Mouse (Mus musculus) Patski (cell line): ENCODE measurements at regions not wholly inside any gene's neighbourhood (a gene's known extent, or its start where the extent isn't known, plus 50 kb on each side); places are given as distances from the start of the nearest gene placed in this dataset.

ENCODE experiments used
- ATAC-seq: fragments of 100-300 bp; one replicate; pipeline ENCODE4 v1.8.0; 2021
- CTCF ChIA-PET: fragments of 350-600 bp; sonication (Branson Sonifier 250); formaldehyde crosslinking; loops from one replicate; lab custom pipeline; 2022; ENCODE audit warnings: inconsistent platforms; lab: Charles Lee
- POLR2A ChIA-PET: fragments of 350-600 bp; sonication (Branson Sonifier 250); formaldehyde crosslinking; loops from one replicate; lab custom pipeline; 2022; ENCODE audit warnings: antibody characterized with exemption, inconsistent platforms; lab: Charles Lee
- DNase-seq: peaks from one replicate; pipeline ENCODE4 v3.0.0-alpha.2; 2011; ENCODE audit warnings: low read depth, low spot score
- H3K27me3 ChIP-seq: fragments of 371-371 bp; one replicate; pipeline ENCODE4 v1.5.1; 2021
- CTCF ChIP-seq: fragments of 100-300 bp; IDR thresholded peaks from one replicate; pipeline ENCODE4 v1.5.1; 2021
- in situ Hi-C: fragments of 300-500 bp; cut with MboI; formaldehyde crosslinking; loops from 3 replicates; pipeline ENCODE4 v1.11.1; 2018; ENCODE audit warnings: low pct_unique_long_range_greater_than_20kb, mixed read lengths

DNA sequence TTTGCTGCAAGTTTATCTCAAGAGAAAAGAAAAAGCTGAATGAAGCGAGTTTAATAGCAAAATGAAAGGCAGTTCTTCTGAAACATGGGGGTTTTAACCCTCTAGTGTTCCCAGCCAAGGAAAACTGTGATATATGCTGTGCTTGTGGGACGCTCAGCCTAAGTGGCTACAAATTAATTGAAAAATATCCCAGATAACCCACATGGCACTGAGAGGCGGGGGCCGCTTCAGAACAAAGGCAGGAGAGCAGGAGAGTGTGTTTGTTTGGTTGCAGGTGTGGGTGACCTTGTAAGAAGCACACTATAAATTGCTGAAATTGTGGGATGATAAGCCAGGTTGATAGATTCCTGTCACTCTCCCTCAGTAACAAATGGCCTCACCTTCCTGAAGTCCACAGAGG lies 154.7 kb upstream of the Mpped2 start:
- TF ChIP-seq CTCF = no peak
- ChIA-PET CTCF (no interaction called here), POLR2A (no interaction called here)
- no peak for ATAC-seq
- H3K27me3 ChIP-seq = no peaks in the 10 kb centered on the region
- in situ Hi-C loops = no loop called here
- DNase-seq = no peak

DNA sequence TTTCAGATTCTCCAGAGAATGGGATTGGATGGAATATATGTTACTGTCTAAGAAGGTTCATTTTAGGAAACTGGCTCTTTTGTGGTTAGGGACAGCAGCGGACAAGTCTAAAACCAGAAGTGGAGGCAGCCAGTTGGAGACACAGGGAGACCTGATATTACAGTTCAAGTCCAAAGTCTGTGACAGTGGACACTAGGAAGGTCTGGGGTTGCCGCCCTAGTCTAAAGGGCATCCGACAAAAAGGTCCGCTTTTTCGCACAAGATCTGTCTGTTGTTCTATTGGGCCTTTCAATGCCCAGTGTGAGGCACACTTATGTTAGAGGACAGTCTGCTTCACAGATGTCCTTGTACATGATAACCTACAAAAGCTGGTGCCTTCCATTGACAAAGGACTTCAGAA lies 152.9 kb upstream of the Mpped2 start:
- in situ Hi-C loops = no loop called here
- ChIA-PET POLR2A (no interaction called here), CTCF (no interaction called here)
- no peak for TF ChIP-seq CTCF
- no peak for DNase-seq
- H3K27me3 ChIP-seq = no peaks in the 10 kb centered on the region
- no peak for ATAC-seq

DNA sequence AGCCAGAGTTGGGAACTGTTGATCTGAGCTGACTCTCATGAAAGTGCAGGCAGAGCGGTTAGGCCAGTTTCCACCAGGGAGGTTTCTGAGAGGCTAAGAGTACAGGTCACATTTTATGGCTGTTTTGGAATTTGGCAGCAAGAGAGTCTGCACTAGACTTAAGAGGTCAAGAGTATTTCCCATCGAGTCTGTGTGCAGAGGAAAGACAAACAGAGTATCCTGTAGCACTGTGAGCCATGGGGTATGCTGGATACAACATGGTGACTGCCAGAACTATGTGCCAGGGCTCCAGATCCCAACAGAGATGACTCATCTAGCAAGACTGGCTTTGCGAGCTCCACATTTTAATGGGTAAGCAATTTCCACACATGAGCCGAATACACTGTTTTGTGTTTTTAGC lies 146.0 kb upstream of the Mpped2 start:
- DNase-seq (no peak), ATAC-seq (no peak)
- TF ChIP-seq CTCF = no peak
- ChIA-PET POLR2A (no interaction called here), CTCF (interaction anchor here (1.3 kb wide), 1 partner anchor 12 kb away, joined by 4 read pairs; no protein-coding TSS in a partner anchor)
- H3K27me3 ChIP-seq = no peaks in the 10 kb centered on the region
- in situ Hi-C loops = no loop called here

DNA sequence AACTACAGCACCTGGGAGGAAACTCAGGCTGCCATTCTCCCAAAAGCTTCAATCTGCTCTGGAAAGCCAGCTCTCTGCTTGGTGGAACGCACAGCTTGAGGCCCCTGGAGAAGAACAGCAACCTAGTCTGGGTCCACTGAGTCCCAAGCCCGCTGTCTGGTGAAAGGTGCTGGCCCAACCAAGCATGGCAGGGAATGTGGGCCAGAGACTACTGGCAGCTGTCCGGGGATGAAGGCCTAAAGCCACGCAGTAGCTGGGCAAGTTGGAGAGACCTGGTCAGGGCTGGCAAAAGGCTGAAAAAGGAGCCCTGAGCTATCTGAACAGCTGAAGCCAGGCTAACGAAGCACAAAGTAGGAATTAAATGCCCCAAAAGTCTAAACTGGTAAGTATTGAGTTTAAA lies 139.4 kb upstream of the Mpped2 start:
- ATAC-seq (no peak), DNase-seq (no peak)
- CTCF ChIA-PET = no interaction called here
- no peaks in the 10 kb centered on the region for H3K27me3 ChIP-seq
- in situ Hi-C loops = no loop called here
- no peak for TF ChIP-seq CTCF
- POLR2A ChIA-PET = no interaction called here

DNA sequence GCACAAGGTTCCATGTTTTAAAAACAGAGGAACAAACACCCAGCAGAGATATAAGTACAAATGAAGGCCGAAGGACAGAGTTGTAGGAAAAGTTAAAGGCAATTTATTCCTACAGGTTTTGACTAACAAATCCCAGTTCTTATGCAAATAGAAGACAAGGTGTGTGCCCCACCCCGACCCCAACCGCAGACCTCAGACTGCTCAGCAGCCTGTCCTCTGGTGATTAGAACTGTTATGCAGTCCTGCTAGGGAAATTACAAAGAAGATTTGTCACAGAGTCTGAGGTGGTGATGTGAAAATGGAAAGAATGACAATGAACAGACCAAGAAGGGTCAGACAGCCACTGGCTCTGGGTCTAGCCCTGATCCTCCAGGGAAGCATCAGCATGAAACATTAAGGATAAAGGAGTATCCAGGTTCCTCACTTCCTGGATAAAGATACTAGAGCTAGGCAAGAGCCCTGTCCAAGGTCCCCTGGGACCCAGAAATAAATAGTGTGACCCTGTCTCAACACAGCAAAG lies 131.4 kb upstream of the Mpped2 start:
- in situ Hi-C loops = no loop called here
- no peaks in the 10 kb centered on the region for H3K27me3 ChIP-seq
- CTCF ChIA-PET = no interaction called here
- DNase-seq (no peak), ATAC-seq (no peak)
- no peak for TF ChIP-seq CTCF
- POLR2A ChIA-PET = no interaction called here

DNA sequence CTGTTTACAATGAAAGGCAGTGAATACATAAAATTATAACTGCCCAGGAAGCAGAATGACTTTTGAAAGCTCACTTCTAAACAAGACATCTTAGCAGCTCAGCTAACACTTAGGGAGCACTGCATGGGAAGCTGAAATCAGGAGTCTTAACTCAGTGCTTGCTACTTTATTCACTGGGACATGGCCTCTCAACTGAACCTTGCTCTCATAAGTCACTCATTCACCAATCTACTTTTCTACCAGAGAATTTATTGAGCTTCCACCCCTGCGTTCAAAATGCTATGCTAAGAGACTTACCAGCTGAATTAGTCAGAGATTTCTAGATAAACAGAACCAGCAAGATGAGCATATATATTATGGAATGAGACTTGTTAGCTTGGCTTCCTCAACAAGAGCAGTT lies 122.8 kb upstream of the Mpped2 start:
- CTCF ChIA-PET = no interaction called here
- POLR2A ChIA-PET = no interaction called here
- in situ Hi-C loops = no loop called here
- no peak for DNase-seq
- H3K27me3 ChIP-seq = peaks cover 3% of the 10 kb centered on the region
- TF ChIP-seq CTCF = no peak
- no peak for ATAC-seq

DNA sequence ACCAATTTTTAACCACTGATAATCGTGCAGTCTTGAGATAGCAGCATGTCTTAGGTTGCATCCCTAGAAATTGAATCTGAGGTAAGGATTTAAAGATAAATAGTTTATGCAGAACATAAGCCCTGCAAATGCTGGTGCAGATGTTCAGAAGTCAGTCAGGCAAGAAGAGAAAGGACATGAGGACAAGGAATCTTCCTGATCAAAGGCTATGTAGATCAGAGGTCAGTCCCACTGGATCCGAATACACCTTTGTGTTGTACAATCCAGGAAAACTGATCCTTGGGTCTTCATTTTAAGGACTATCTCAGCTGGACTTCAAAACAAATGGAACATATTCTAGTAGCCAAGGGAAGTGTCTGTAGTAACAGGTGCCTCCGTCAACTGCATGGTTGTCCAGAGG lies 121.7 kb upstream of the Mpped2 start:
- POLR2A ChIA-PET = no interaction called here
- CTCF ChIA-PET = no interaction called here

DNA sequence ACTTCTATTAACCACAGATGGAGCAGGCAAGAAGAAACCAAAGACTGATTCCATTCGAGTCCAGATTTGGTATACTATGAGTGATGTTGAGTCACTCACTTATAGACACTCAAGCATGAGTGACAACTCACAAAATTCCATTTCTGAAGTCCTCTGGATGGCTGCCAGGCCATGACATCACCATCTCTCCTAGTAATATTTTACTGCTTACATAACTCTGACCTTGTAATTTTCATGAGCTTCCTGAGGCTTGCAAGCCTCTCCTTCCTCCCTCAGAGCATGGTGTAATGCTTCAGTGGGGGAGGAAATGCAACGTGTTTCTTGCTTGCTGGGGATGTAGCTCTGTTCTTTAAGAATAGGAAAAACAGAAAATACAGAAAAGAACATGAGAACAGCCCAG lies 121.2 kb upstream of the Mpped2 start:
- ATAC-seq (no peak), DNase-seq (no peak)
- no peak for TF ChIP-seq CTCF
- in situ Hi-C loops = no loop called here
- ChIA-PET POLR2A (no interaction called here), CTCF (no interaction called here)
- H3K27me3 ChIP-seq = peaks cover 3% of the 10 kb centered on the region

More for the DNA sequence above, 121.7 kb upstream of the Mpped2 start:
- no peak for TF ChIP-seq CTCF
- ATAC-seq = no peak
- peaks cover 3% of the 10 kb centered on the region for H3K27me3 ChIP-seq
- DNase-seq = no peak
- in situ Hi-C loops = no loop called here

DNA sequence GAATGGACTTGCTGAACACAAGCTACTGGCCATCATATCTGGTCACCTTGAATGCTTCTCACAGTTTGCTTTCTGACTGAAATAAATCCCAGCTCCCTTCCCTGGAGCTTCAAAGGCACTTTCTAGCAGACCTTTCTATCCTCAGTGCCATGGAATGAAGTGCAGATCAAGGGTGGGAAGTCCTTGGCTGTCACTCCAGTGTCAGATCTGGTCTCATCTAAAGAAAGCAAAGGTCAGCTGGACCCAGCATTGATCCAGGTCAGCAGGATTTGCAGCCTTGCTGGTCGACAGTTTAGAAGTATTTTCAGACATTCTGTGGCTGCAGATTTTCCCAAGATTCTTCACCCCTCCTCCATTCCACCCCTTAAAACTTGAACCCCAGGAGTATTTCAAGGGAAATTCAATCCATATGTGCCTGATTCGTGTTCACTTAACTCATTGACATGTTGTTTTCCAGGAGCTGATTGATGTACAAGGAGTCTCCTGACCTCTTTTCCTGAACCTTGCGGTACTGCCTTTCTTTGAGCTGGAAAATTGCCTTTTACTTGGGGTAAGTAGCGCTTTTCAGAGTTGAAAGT lies 116.2 kb upstream of the Mpped2 start:
- peaks cover 3% of the 10 kb centered on the region for H3K27me3 ChIP-seq
- no peak for DNase-seq
- CTCF ChIA-PET = no interaction called here
- in situ Hi-C loops = no loop called here
- POLR2A ChIA-PET = no interaction called here
- ATAC-seq = no peak
- no peak for TF ChIP-seq CTCF

DNA sequence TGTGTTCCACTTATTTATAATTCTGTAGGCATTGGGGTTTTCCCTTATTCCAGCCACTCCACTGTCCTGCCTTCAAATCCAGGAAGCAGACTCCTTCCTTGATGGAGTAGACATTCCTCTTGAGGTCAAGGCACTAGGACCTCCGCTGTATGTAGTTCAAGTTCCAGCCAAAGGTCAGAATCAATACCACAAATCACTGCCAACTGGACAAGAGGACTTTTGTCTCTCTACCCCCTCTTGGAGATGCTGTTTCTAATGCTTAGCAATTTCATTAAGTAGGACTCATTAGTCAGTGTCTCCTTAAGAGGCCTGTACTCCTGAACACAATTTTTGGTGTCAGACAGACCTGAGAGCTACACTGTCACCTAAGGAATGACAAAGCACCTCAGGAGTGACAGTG lies 115.0 kb upstream of the Mpped2 start:
- POLR2A ChIA-PET = no interaction called here
- no peak for DNase-seq
- in situ Hi-C loops = no loop called here
- H3K27me3 ChIP-seq = peaks cover 3% of the 10 kb centered on the region
- no peak for TF ChIP-seq CTCF
- ATAC-seq = no peak
- CTCF ChIA-PET = no interaction called here

DNA sequence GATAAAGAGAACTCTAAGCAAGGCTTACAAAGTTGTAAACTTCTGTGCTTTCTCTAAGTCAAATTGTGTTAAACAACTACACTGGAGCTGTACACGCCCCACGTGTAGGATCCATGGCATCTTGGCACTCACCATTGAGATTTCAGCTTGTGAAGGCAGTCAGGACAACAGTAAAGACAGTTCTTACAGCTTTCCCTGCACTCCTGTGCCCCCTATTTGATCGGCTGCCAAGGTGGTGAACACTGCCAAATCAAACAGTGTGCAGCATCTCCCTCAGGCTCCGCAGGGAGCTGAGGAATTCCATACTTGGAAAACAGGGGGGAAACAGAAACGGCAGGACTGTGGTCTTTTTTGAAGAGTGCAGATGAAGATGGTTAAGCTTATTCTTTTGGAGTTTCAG lies 112.4 kb upstream of the Mpped2 start:
- in situ Hi-C loops = no loop called here
- DNase-seq (no peak), ATAC-seq (no peak)
- CTCF ChIA-PET = interaction anchor here (1.2 to 1.3 kb wide), 2 partner anchors 31 to 32 kb away, joined by 3 read pairs; no protein-coding TSS in a partner anchor
- no peak for TF ChIP-seq CTCF
- H3K27me3 ChIP-seq = peaks cover 5% of the 10 kb centered on the region
- POLR2A ChIA-PET = no interaction called here

DNA sequence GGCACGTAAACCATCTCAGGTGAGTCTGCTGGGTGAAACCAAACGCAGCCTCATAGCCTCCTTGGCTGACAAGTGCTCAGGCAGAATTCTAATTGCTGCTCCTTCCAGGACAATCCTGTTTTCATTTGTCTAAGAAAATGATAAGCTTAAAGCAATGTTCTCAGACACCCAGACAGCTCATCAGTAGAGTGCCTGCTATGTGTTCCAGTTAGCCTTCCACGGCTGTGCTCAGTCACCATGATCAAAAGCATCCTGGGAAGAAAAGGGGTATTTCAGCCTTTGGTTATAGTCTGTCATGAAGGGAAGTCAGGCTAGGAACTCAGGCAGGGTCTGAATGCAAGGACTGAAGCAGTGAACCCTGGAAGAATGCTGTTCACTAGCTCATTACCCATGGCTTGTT lies 71.8 kb upstream of the Mpped2 start:
- in situ Hi-C loops = no loop called here
- CTCF ChIA-PET = no interaction called here
- ATAC-seq = no peak

More for the DNA sequence above, 71.8 kb upstream of the Mpped2 start:
- no peak for DNase-seq
- POLR2A ChIA-PET = no interaction called here
- TF ChIP-seq CTCF = no peak
- no peaks in the 10 kb centered on the region for H3K27me3 ChIP-seq
